25 mouse cellular contexts compared by ENCODE assay signal in genomic region chr1:170862435-170862717, GRCm38 (mm10). TPM values are rescaled to one million over a fixed set of nuclear protein-coding genes. Genes with fewer than 3 reads are reported as not detected.
DNase-seq lines count a peak whose midpoint lies in the region; ATAC-seq and TF ChIP-seq lines count a peak whose summit lies in the region.
"Had no signal": no experiment of that assay in that cellular context is flagged by ENCODE, and none has a peak within 500 bp of the region (broad histone marks: within the 10 kb centered on the region; RNA-seq: fewer than 3 reads in every experiment).

No protein-coding gene starts in this region.

- TF ChIP-seq CTCF in heart, adult 2 months (IDR thresholded peaks at IDR 0.05), result no peak
- TF ChIP-seq CTCF in stomach, postnatal 0 days (IDR thresholded peaks at IDR 0.05; ENCODE audit: low read depth), result no peak

- intact Hi-C loops in heart, adult 2 months (cut with DNase I), result no loop called here
- intact Hi-C loops in left cerebral cortex, postnatal 36 days (cut with DNase I), result no loop called here

- 56% methylated on average over 3 of the region's 3 CpGs for WGBS in heart, embryonic 11.5 days (ENCODE audit: insufficient replicate concordance)
- 41% methylated on average over 3 of the region's 3 CpGs for WGBS in heart, adult 2 months
- WGBS in stomach, embryonic 14.5 days, result 45% methylated on average over 3 of the region's 3 CpGs
- WGBS in stomach, postnatal 0 days, result 34% methylated on average over 3 of the region's 3 CpGs
- 30% methylated on average over 3 of the region's 3 CpGs for WGBS in liver, embryonic 15.5 days (ENCODE audit: insufficient replicate concordance)
- 35% methylated on average over 3 of the region's 3 CpGs for WGBS in stomach, embryonic 16.5 days

- no peak overlapping the region for H3K9ac ChIP-seq in heart, embryonic 11.5 days (ENCODE audit: low read depth, low read length)
- no peak overlapping the region for H3K9ac ChIP-seq in heart, adult 2 months (ENCODE audit: low read depth, low read length)
- H3K9ac ChIP-seq in stomach, embryonic 14.5 days (replicated peaks; ENCODE audit: low read depth, low read length), result no peak overlapping the region
- no peak overlapping the region for H3K9ac ChIP-seq in stomach, postnatal 0 days (ENCODE audit: low read length)
- H3K9ac ChIP-seq in liver, embryonic 15.5 days, result no peak overlapping the region
- H3K9ac ChIP-seq in stomach, embryonic 16.5 days (ENCODE audit: low read length), result no peak overlapping the region
- H3K9ac ChIP-seq: limb, embryonic 13.5 days; lung, embryonic 15.5 days; midbrain, embryonic 13.5 days had no signal

- H3K4me2 ChIP-seq in heart, embryonic 11.5 days, result peak overlapping the region; percentile 22; the same call in 1 of the 2 replicates
- peak overlapping the region; percentile 14; the same call in 1 of the 2 replicates for H3K4me2 ChIP-seq in stomach, embryonic 14.5 days (replicated peaks; ENCODE audit: low read depth, low read length)
- no peak overlapping the region for H3K4me2 ChIP-seq in stomach, postnatal 0 days (replicated peaks; ENCODE audit: low read depth)
- H3K4me2 ChIP-seq in liver, embryonic 15.5 days, result peak overlapping the region; percentile 33; the same call in 1 of the 2 replicates
- H3K4me2 ChIP-seq in stomach, embryonic 16.5 days (ENCODE audit: low read depth, low read length), result peak overlapping the region; percentile 36
- H3K4me2 ChIP-seq: limb, embryonic 13.5 days; lung, embryonic 15.5 days; midbrain, embryonic 13.5 days had no signal

- no peak for ATAC-seq in heart, embryonic 11.5 days (replicated peaks; ENCODE audit: insufficient number of reproducible peaks, low FRiP score, low TSS enrichment)
- ATAC-seq in stomach, embryonic 14.5 days (ENCODE audit: insufficient number of reproducible peaks, insufficient read depth, low FRiP score, low read depth), result no peak
- no peak for ATAC-seq in stomach, postnatal 0 days (ENCODE audit: low FRiP score, low TSS enrichment)
- ATAC-seq in liver, embryonic 15.5 days (ENCODE audit: insufficient read depth), result no peak
- ATAC-seq in stomach, embryonic 16.5 days (ENCODE audit: insufficient read depth, low FRiP score), result no peak
- ATAC-seq: forebrain, embryonic 16.5 days; hindbrain, embryonic 16.5 days; midbrain, embryonic 13.5 days had no signal

- no peak for TF ChIP-seq EP300 in heart, adult 2 months (IDR thresholded peaks at IDR 0.05; ENCODE audit: insufficient read depth, low read depth, low read length)
- no peak for TF ChIP-seq EP300 in stomach, postnatal 0 days (optimal IDR thresholded peaks at IDR 0.05)

- H3K9me3 ChIP-seq in heart, embryonic 11.5 days (replicated peaks; ENCODE audit: control insufficient read depth, low read length), result no peaks in the 10 kb centered on the region
- H3K9me3 ChIP-seq in stomach, embryonic 14.5 days (ENCODE audit: control insufficient read depth, low read depth, low read length), result no peaks in the 10 kb centered on the region
- no peaks in the 10 kb centered on the region for H3K9me3 ChIP-seq in stomach, postnatal 0 days (ENCODE audit: control insufficient read depth, low read length)
- H3K9me3 ChIP-seq in liver, embryonic 15.5 days (replicated peaks), result no peaks in the 10 kb centered on the region
- no peaks in the 10 kb centered on the region for H3K9me3 ChIP-seq in stomach, embryonic 16.5 days (replicated peaks; ENCODE audit: control insufficient read depth, low read length)
- H3K9me3 ChIP-seq: forebrain, embryonic 10.5 days; hindbrain, embryonic 10.5 days; limb, embryonic 13.5 days; lung, embryonic 15.5 days; midbrain, embryonic 13.5 days had no signal

- no peaks in the 10 kb centered on the region for H3K27me3 ChIP-seq in heart, embryonic 11.5 days (ENCODE audit: control insufficient read depth, insufficient read depth, low read length)
- H3K27me3 ChIP-seq in heart, adult 2 months (ENCODE audit: control insufficient read depth, insufficient read depth, low read length), result no peaks in the 10 kb centered on the region
- H3K27me3 ChIP-seq in stomach, embryonic 14.5 days (ENCODE audit: control insufficient read depth, insufficient read depth, low read length), result no peaks in the 10 kb centered on the region
- H3K27me3 ChIP-seq in stomach, postnatal 0 days (ENCODE audit: control insufficient read depth, insufficient read depth, low read length), result no peaks in the 10 kb centered on the region
- H3K27me3 ChIP-seq in liver, embryonic 15.5 days, result no peaks in the 10 kb centered on the region
- no peaks in the 10 kb centered on the region for H3K27me3 ChIP-seq in stomach, embryonic 16.5 days (ENCODE audit: control insufficient read depth, insufficient read depth, low read length)
- H3K27me3 ChIP-seq: limb, embryonic 13.5 days; lung, embryonic 15.5 days; midbrain, embryonic 13.5 days had no signal

- H3K4me3 ChIP-seq in heart, embryonic 11.5 days (ENCODE audit: low read depth, low read length), result no peak overlapping the region
- H3K4me3 ChIP-seq in heart, adult 2 months, result no peak overlapping the region
- no peak overlapping the region for H3K4me3 ChIP-seq in stomach, embryonic 14.5 days (ENCODE audit: low read depth, low read length)
- no peak overlapping the region for H3K4me3 ChIP-seq in stomach, postnatal 0 days (ENCODE audit: low read depth, low read length)
- no peak overlapping the region for H3K4me3 ChIP-seq in liver, embryonic 15.5 days (replicated peaks)
- no peak overlapping the region for H3K4me3 ChIP-seq in stomach, embryonic 16.5 days (replicated peaks; ENCODE audit: low read length)
- H3K4me3 ChIP-seq: forebrain, embryonic 10.5 days; hindbrain, embryonic 10.5 days; limb, embryonic 13.5 days; lung, embryonic 15.5 days; midbrain, embryonic 13.5 days had no signal

- TF ChIP-seq POLR2A in heart, adult 2 months (IDR thresholded peaks at IDR 0.05; ENCODE audit: insufficient read depth, low read depth, low read length), result no peak

- no peaks in the 10 kb centered on the region for H3K36me3 ChIP-seq in heart, embryonic 11.5 days (ENCODE audit: control insufficient read depth, insufficient read depth, low read length)
- peaks cover 19% of the 10 kb centered on the region for H3K36me3 ChIP-seq in heart, adult 2 months (ENCODE audit: control insufficient read depth, insufficient read depth, low read length)
- H3K36me3 ChIP-seq in stomach, embryonic 14.5 days (ENCODE audit: control insufficient read depth, insufficient read depth, low read length), result no peaks in the 10 kb centered on the region
- no peaks in the 10 kb centered on the region for H3K36me3 ChIP-seq in stomach, postnatal 0 days (ENCODE audit: control insufficient read depth, insufficient read depth, low read length)
- no peaks in the 10 kb centered on the region for H3K36me3 ChIP-seq in liver, embryonic 15.5 days (replicated peaks)
- H3K36me3 ChIP-seq in stomach, embryonic 16.5 days (ENCODE audit: control insufficient read depth, insufficient read depth, low read length), result no peaks in the 10 kb centered on the region
- H3K36me3 ChIP-seq: forebrain, embryonic 10.5 days; hindbrain, embryonic 10.5 days; limb, embryonic 13.5 days; lung, embryonic 15.5 days; midbrain, embryonic 13.5 days had no signal

- peaks cover 7% of the 10 kb centered on the region for H3K79me2 ChIP-seq in heart, adult 2 months (replicated peaks; ENCODE audit: control insufficient read depth, insufficient read depth, low read length)

- H3K4me1 ChIP-seq in heart, embryonic 11.5 days (ENCODE audit: control insufficient read depth, insufficient read depth, low read length), result 0 out of 2 replicates have a peak, but pooled peaks cover 2% of the 10 kb centered on the region
- peaks cover 7% of the 10 kb centered on the region for H3K4me1 ChIP-seq in heart, adult 2 months (ENCODE audit: control insufficient read depth, insufficient read depth, low read length)
- 0 out of 2 replicates have a peak, but pooled peaks cover 2% of the 10 kb centered on the region for H3K4me1 ChIP-seq in stomach, embryonic 14.5 days (ENCODE audit: control insufficient read depth, insufficient read depth, low read length)
- H3K4me1 ChIP-seq in stomach, postnatal 0 days (replicated peaks; ENCODE audit: control insufficient read depth, insufficient read depth), result 0 out of 2 replicates have a peak, but pooled peaks cover 3% of the 10 kb centered on the region
- peaks cover 73% of the 10 kb centered on the region for H3K4me1 ChIP-seq in liver, embryonic 15.5 days (replicated peaks)
- H3K4me1 ChIP-seq in stomach, embryonic 16.5 days (ENCODE audit: control insufficient read depth, insufficient read depth, low read length), result peaks cover 7% of the 10 kb centered on the region

- no peak overlapping the region for H3K27ac ChIP-seq in heart, embryonic 11.5 days (ENCODE audit: low read depth, low read length)
- no peak overlapping the region for H3K27ac ChIP-seq in heart, adult 2 months
- no peak overlapping the region; the same call in 1 of the 2 replicates for H3K27ac ChIP-seq in stomach, embryonic 14.5 days (ENCODE audit: low read length)
- H3K27ac ChIP-seq in stomach, postnatal 0 days (replicated peaks), result no peak overlapping the region
- no peak overlapping the region; the same call in 1 of the 2 replicates for H3K27ac ChIP-seq in liver, embryonic 15.5 days (replicated peaks)
- no peak overlapping the region for H3K27ac ChIP-seq in stomach, embryonic 16.5 days (ENCODE audit: low read length)
- H3K27ac ChIP-seq: forebrain, embryonic 10.5 days; hindbrain, embryonic 10.5 days; limb, embryonic 13.5 days; lung, embryonic 15.5 days; midbrain, embryonic 13.5 days had no signal

- no peak for DNase-seq in heart, adult 2 months
- DNase-seq in stomach, postnatal 0 days (ENCODE audit: low spot score), result no peak
- DNase-seq in left cerebral cortex, postnatal 36 days (ENCODE audit: low spot score in 2 of 2), result no peak
- DNase-seq in cerebellum, adult 11-12 months, result no peak
- DNase-seq: adrenal gland, postnatal 25 days; cerebellum, postnatal 10 days; gastrocnemius, postnatal 10 days; kidney, adult 9 months; kidney, postnatal 14 days; right cerebral cortex, postnatal 14 days had no signal

RNA-seq across cellular contexts. Expression of gene Atf6, which starts 5.2 kb away (rescaled TPM):
- 13.7 and 17.0 TPM in 2 replicates for polyA plus RNA-seq in heart, embryonic 11.5 days (2014; fragmentation: Nextera tagmentation; extraction: Ambion mirVana)
- total RNA-seq in heart, adult 2 months (2021), result 10 to 100 TPM; 62.6 to 82.3 TPM
- 22.0 and 44.5 TPM in 2 replicates for polyA plus RNA-seq in heart, adult 2 months (2012; rRNA removed)
- polyA plus RNA-seq in stomach, embryonic 14.5 days (2014; fragmentation: Nextera tagmentation; extraction: Ambion mirVana), result 10.8 and 11.8 TPM in 2 replicates
- polyA plus RNA-seq in stomach, postnatal 0 days (2015; fragmentation: Nextera tagmentation; extraction: Ambion mirVana), result 5.6 and 6.2 TPM in 2 replicates
- polyA plus RNA-seq in liver, embryonic 15.5 days (2015; fragmentation: Nextera tagmentation; extraction: Ambion mirVana), result 6.4 TPM in 2 replicates
- polyA plus RNA-seq in stomach, embryonic 16.5 days (2015; fragmentation: Nextera tagmentation; extraction: Ambion mirVana), result 9.8 and 10.0 TPM in 2 replicates
- 10 to 100 TPM; 53.3 to 59.4 TPM for total RNA-seq in left cerebral cortex, postnatal 36 days (2021)

RNA-seq across cellular contexts. Expression of gene Gm26620, which starts 22.5 kb away (rescaled TPM):
- polyA plus RNA-seq in heart, embryonic 11.5 days (2014; fragmentation: Nextera tagmentation; extraction: Ambion mirVana), result 0.38 and 0.66 TPM in 2 replicates
- total RNA-seq in heart, adult 2 months (2021), result under 1 TPM in 1 of 2 experiments, not detected in 1; 0.52 TPM
- 0.53 and 0.61 TPM in 2 replicates for polyA plus RNA-seq in heart, adult 2 months (2012; rRNA removed)
- polyA plus RNA-seq in stomach, embryonic 14.5 days (2014; fragmentation: Nextera tagmentation; extraction: Ambion mirVana), result 0.45 and 1.5 TPM in 2 replicates
- 0.67 and 1.4 TPM in 2 replicates for polyA plus RNA-seq in stomach, postnatal 0 days (2015; fragmentation: Nextera tagmentation; extraction: Ambion mirVana)
- 0.30 TPM in 1 of 2 replicates, not detected in the other for polyA plus RNA-seq in liver, embryonic 15.5 days (2015; fragmentation: Nextera tagmentation; extraction: Ambion mirVana)
- polyA plus RNA-seq in stomach, embryonic 16.5 days (2015; fragmentation: Nextera tagmentation; extraction: Ambion mirVana), result 1.4 and 1.8 TPM in 2 replicates
- under 1 TPM in 1 of 2 experiments, not detected in 1; 0.54 TPM for total RNA-seq in left cerebral cortex, postnatal 36 days (2021)
- total RNA-seq: granulocyte monocyte progenitor cell, adult 5-6 weeks; monocyte, adult 5-6 weeks had no signal
- polyA plus RNA-seq: embryonic facial prominence, embryonic 11.5 days; hindbrain, embryonic 10.5 days had no signal

RNA-seq across cellular contexts. Expression of gene Dusp12, which starts 23.0 kb away (rescaled TPM):
- polyA plus RNA-seq in heart, embryonic 11.5 days (2014; fragmentation: Nextera tagmentation; extraction: Ambion mirVana), result 25.6 and 28.0 TPM in 2 replicates
- total RNA-seq in heart, adult 2 months (2021), result 1 to 10 TPM; 6.8 to 7.0 TPM
- polyA plus RNA-seq in heart, adult 2 months (2012; rRNA removed), result 6.7 and 10.3 TPM in 2 replicates
- polyA plus RNA-seq in stomach, embryonic 14.5 days (2014; fragmentation: Nextera tagmentation; extraction: Ambion mirVana), result 38.9 and 40.5 TPM in 2 replicates
- polyA plus RNA-seq in stomach, postnatal 0 days (2015; fragmentation: Nextera tagmentation; extraction: Ambion mirVana), result 23.8 and 23.9 TPM in 2 replicates
- 19.7 and 20.5 TPM in 2 replicates for polyA plus RNA-seq in liver, embryonic 15.5 days (2015; fragmentation: Nextera tagmentation; extraction: Ambion mirVana)
- polyA plus RNA-seq in stomach, embryonic 16.5 days (2015; fragmentation: Nextera tagmentation; extraction: Ambion mirVana), result 33.1 and 38.3 TPM in 2 replicates
- total RNA-seq in left cerebral cortex, postnatal 36 days (2021), result 10 to 100 TPM; 14.0 to 17.3 TPM

RNA-seq across cellular contexts. Expression of gene Fcrlb, which starts 50.4 kb away (rescaled TPM):
- not detected in 2 replicates for polyA plus RNA-seq in heart, embryonic 11.5 days (2014; fragmentation: Nextera tagmentation; extraction: Ambion mirVana)
- not detected for total RNA-seq in heart, adult 2 months (2021)
- polyA plus RNA-seq in heart, adult 2 months (2012; rRNA removed), result not detected in 2 replicates
- not detected in 2 replicates for polyA plus RNA-seq in stomach, embryonic 14.5 days (2014; fragmentation: Nextera tagmentation; extraction: Ambion mirVana)
- 0.10 and 0.12 TPM in 2 replicates for polyA plus RNA-seq in stomach, postnatal 0 days (2015; fragmentation: Nextera tagmentation; extraction: Ambion mirVana)
- polyA plus RNA-seq in liver, embryonic 15.5 days (2015; fragmentation: Nextera tagmentation; extraction: Ambion mirVana), result 0.07 TPM in 1 of 2 replicates, not detected in the other
- polyA plus RNA-seq in stomach, embryonic 16.5 days (2015; fragmentation: Nextera tagmentation; extraction: Ambion mirVana), result not detected in 2 replicates
- under 1 TPM; 0.32 to 0.81 TPM for total RNA-seq in left cerebral cortex, postnatal 36 days (2021)
- total RNA-seq: adrenal gland, postnatal 25 days; gastrocnemius, postnatal 10 days; granulocyte monocyte progenitor cell, adult 5-6 weeks; megakaryocyte progenitor cell, adult 5-6 weeks; monocyte, adult 5-6 weeks had no signal
- polyA plus RNA-seq: embryonic facial prominence, embryonic 11.5 days; forebrain, embryonic 10.5 days; hindbrain, embryonic 10.5 days; lung, embryonic 15.5 days had no signal
